Mouse (Mus musculus): ENCODE results near the gene Rrbp1. TPM values are rescaled to one million over a fixed set of nuclear protein-coding genes. Genes with fewer than 3 reads are reported as not detected.

Gene Rrbp1
- 41.0 and 48.7 TPM in 2 replicates for polyA plus RNA-seq (2016; fragmentation: Nextera tagmentation; extraction: Ambion mirVana)

DNA sequence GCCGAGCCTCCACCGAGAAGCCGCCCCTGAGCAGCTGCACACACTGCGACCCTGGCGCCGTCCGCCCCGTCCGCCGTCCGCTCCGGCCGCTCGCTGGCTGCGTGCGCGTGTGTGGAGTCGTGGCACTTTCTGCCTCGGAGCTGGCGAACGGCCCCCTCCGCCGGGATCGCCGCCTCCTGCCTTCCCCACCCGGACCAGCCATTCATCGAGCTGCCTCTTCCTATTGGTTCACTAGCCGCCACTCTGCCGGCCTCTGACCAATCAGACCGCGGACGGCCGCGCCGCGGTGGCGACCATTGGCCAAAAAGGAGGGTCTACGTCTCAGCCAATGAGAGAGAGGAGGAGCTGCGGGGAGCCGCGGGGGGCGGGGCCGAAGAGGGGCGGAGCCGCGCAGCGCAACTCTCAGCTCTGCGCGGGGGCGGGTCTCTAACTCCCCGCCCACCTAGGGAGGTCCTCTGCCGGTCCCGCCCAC is at the start of gene Rrbp1:
Gene Rrbp1 (minus strand): TSS at position 184 of the 472 bp plus-strand sequence.
- peak; percentile 99 for ATAC-seq (ENCODE audit: low FRiP score, low read depth)
- Histone ChIP-seq H3K4me2 (replicated peaks) (peak within 1 kb of the TSS; percentile 68), H3K36me3 (no peaks in the 10 kb centered on the region), H3K9ac (replicated peaks) (peak within 1 kb of the TSS; percentile 81), H3K27me3 (no peaks in the 10 kb centered on the region), H3K4me1 (peaks cover 10% of the 10 kb centered on the region), H3K27ac (replicated peaks) (peak within 1 kb of the TSS; percentile 85), H3K9me3 (no peaks in the 10 kb centered on the region), H3K4me3 (peak within 1 kb of the TSS; percentile 95)
- WGBS = under 1% methylated on average over 52 of the region's 53 CpGs

DNA sequence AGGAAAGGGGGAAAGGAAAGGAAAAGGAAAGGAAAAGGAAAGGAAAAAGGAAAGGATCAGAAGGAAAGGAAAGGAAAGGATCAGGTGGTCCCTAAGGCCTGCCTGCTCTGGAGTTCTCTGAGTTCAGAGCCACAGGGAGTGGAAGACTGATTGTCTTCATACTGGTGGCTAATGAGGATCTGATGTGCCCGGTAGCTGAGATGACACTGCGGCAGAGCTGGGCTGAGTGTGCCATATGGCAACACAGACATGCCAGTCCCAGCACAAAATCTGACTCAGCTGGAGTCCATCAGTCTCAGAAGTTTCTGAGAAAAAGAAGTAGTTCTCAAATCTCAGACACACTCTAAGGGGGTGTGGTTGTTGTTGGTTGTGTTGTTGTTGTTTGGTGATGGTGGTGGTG is 46.7 kb upstream of the Rrbp1 start:
- WGBS = 79% methylated on average over 2 of the region's 2 CpGs
- no peaks in the 10 kb centered on the region for H3K36me3 ChIP-seq
- ATAC-seq (ENCODE audit: low FRiP score, low read depth) = no peak
- H3K4me2 ChIP-seq (replicated peaks) = no peak overlapping the region
- H3K27ac ChIP-seq (replicated peaks) = no peak overlapping the region
- H3K9ac ChIP-seq (replicated peaks) = no peak overlapping the region
- H3K4me3 ChIP-seq = no peak overlapping the region
- no peaks in the 10 kb centered on the region for H3K27me3 ChIP-seq
- no peaks in the 10 kb centered on the region for H3K9me3 ChIP-seq
- H3K4me1 ChIP-seq = no peaks in the 10 kb centered on the region

DNA sequence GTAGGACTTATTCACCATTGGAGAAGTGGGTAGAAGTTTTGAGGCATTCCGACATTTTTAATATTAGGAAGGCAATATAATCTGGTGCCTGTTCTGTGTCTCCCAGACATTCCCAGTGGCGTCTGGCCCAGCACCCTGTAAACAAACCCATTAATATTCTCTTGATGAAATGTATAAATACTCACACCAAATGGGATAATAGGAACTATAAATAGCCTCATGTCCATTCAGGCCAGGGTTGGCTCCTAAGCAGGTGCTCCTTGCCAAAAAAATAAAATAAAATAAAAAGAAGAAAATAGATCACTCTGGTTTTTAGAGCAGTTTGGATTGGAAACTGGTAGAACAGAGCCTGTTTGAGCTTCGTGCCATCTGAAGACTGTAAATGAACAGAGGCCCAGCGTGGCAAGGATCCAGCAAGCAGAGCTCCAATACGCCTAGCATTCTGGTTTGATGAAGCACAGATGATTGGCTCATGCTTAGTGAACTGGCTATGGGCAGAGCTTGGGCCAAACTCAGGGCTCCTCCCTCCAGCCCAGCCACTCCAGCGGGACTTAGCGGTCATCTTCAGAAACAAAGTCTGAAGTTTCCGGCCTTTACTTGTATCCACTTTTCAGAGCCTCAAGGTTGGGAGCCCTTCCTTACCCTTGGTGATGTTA is 41.5 kb upstream of the Rrbp1 start:
- Histone ChIP-seq H3K9ac (replicated peaks) (no peak overlapping the region), H3K36me3 (no peaks in the 10 kb centered on the region), H3K4me3 (no peak overlapping the region), H3K4me2 (replicated peaks) (no peak overlapping the region), H3K9me3 (no peaks in the 10 kb centered on the region), H3K27ac (replicated peaks) (no peak overlapping the region), H3K27me3 (no peaks in the 10 kb centered on the region), H3K4me1 (no peaks in the 10 kb centered on the region)
- WGBS = 90% methylated on average over 8 of the region's 8 CpGs
- no peak for ATAC-seq (ENCODE audit: low FRiP score, low read depth)

DNA sequence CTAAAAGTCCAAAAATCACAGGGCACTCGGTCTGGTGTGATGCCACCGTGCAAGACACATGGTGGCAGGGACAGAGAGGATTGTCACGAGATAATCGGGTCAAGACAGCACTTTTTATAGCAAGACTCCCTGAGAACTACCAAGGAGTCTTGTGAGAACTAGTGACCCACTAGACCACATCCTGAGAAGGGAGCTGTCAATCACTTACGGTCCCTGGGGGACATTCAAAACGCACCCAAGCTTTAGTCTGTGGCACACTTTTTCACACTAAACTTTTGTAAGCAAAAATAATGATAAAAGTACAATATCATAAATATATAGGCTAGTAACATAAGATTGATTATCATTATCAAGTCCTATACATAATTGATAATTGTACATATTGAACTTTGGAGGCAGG is 39.8 kb upstream of the Rrbp1 start:
- Histone ChIP-seq H3K9me3 (no peaks in the 10 kb centered on the region), H3K4me2 (replicated peaks) (no peak overlapping the region), H3K27me3 (no peaks in the 10 kb centered on the region), H3K4me3 (no peak overlapping the region), H3K27ac (replicated peaks) (no peak overlapping the region), H3K9ac (replicated peaks) (no peak overlapping the region), H3K4me1 (no peaks in the 10 kb centered on the region), H3K36me3 (no peaks in the 10 kb centered on the region)
- 93% methylated on average over 6 of the region's 6 CpGs for WGBS
- ATAC-seq (ENCODE audit: low FRiP score, low read depth) = no peak

DNA sequence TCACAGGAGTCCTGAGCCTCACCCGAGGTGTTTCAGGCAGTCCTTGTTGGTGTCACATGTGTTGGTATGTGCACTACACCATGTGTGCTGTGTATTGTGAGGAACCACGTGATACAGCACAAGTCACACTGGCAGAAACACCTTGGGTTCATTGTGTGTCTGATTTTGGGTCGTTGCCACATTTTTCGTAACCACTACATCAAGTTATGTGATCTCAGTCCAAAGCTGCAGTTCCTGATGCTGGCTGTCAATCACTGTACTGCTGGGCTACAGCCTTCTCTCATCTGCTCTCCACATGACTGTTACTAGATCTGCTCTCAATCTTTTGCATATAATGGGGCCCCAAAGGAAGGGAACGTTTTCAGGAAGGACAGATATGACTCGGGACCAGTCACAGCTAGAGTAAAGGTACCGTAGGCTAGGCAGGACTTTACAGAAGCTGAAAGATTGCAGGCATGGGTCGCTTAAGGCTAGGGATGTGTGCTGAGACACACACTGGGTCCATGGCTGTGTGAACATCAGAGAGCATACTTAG is 39.1 kb upstream of the Rrbp1 start:
- Histone ChIP-seq H3K36me3 (no peaks in the 10 kb centered on the region), H3K4me2 (replicated peaks) (no peak overlapping the region), H3K9ac (replicated peaks) (no peak overlapping the region), H3K27me3 (no peaks in the 10 kb centered on the region), H3K27ac (replicated peaks) (no peak overlapping the region), H3K4me3 (no peak overlapping the region), H3K4me1 (no peaks in the 10 kb centered on the region), H3K9me3 (no peaks in the 10 kb centered on the region)
- WGBS = 85% methylated on average over 8 of the region's 8 CpGs
- no peak for ATAC-seq (ENCODE audit: low FRiP score, low read depth)

DNA sequence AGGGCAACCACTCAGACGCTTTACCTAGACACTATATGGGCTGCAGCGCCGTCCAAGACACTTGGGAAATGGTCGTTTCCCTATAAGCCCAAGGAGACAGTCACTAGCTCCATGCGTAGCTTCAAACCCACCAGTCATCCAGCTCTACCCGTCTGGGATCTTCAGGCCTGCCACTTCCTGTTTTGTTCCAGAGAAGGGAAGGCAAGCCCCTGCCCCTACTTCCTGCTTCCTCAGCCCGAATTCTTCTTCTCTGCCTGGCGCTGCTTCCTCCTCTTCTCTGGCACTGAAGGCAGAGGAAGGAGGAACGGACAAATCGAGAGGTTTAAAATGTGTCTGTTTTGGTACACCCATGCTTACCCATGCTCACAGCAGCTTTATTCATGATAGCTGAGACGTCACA is 35.9 kb upstream of the Rrbp1 start:
- 80% methylated on average over 11 of the region's 11 CpGs for WGBS
- H3K9ac ChIP-seq (replicated peaks) = no peak overlapping the region
- no peak overlapping the region for H3K4me2 ChIP-seq (replicated peaks)
- H3K27me3 ChIP-seq = no peaks in the 10 kb centered on the region
- no peaks in the 10 kb centered on the region for H3K4me1 ChIP-seq
- ATAC-seq (ENCODE audit: low FRiP score, low read depth) = no peak
- no peaks in the 10 kb centered on the region for H3K36me3 ChIP-seq
- H3K27ac ChIP-seq (replicated peaks) = no peak overlapping the region
- peaks cover 16% of the 10 kb centered on the region; the same call in 1 of the 2 replicates for H3K9me3 ChIP-seq
- no peak overlapping the region for H3K4me3 ChIP-seq

DNA sequence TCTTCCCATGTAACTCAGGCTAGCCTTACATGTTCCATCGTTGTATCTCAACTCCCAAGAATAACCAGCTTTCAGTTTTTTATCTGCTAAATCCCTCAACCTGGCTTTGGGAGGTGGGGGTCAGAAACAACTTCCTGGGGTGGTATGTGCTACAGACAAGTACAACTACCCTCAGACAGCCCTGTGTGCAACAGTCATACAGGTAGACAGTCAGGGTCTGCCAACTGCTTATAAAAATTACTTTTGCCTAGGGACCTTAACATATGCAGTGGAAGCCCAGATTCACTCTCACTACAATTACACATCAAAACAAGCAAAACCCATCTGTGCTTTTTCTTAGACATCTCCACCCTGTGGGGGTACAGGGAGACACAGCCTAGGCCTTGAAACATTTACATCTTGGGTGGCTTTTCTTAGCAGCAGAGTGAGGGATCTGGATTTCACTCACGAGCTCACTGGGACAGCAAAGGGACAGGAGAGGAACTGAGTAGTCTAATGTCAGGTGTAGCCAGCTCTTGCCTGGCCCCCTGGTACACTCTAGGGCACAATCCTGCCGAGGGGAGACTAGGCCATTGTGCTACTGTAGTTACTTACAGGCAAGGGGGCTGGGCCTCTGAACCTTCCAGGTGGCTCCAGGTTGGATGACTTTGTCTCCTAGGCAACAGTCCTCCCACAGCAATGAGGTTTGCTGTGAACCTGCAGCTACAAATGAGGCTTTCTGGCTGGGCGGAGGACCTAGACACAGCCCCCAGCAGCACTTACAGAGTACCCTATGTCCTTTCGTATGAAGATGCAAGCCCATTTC is 34.9 kb upstream of the Rrbp1 start:
- H3K36me3 ChIP-seq = no peaks in the 10 kb centered on the region
- no peak for ATAC-seq (ENCODE audit: low FRiP score, low read depth)
- H3K4me2 ChIP-seq (replicated peaks) = no peak overlapping the region
- H3K4me3 ChIP-seq = no peak overlapping the region
- H3K9me3 ChIP-seq = peaks cover 19% of the 10 kb centered on the region; the same call in 1 of the 2 replicates
- H3K27me3 ChIP-seq = no peaks in the 10 kb centered on the region
- H3K4me1 ChIP-seq = no peaks in the 10 kb centered on the region
- H3K27ac ChIP-seq (replicated peaks) = no peak overlapping the region
- 67% methylated on average over 5 of the region's 5 CpGs for WGBS
- H3K9ac ChIP-seq (replicated peaks) = no peak overlapping the region

DNA sequence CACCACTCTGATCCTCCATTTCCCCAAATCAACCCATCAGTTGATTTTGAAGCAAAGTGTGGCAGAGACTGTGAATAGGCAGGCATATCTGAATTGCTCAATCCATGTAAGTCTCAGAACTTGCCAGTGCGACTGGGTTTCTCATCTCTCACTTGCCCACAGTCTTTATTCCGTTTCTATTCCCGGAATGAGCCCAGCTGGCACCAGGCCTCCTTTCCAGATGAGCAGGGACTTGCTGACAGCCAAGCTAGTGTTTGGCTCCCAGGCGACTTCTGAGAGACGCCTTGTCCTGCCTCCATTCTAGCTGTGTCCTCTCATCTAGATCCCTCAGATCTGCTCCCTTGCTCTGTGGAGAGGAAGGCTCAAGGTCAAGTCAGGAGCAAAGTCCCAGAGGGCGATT is 33.7 kb upstream of the Rrbp1 start:
- no peak overlapping the region for H3K27ac ChIP-seq (replicated peaks)
- no peaks in the 10 kb centered on the region for H3K27me3 ChIP-seq
- no peak overlapping the region for H3K4me3 ChIP-seq
- H3K36me3 ChIP-seq = no peaks in the 10 kb centered on the region
- H3K9ac ChIP-seq (replicated peaks) = no peak overlapping the region
- no peak for ATAC-seq (ENCODE audit: low FRiP score, low read depth)
- H3K4me1 ChIP-seq = no peaks in the 10 kb centered on the region
- no peak overlapping the region for H3K4me2 ChIP-seq (replicated peaks)
- peaks cover 19% of the 10 kb centered on the region; the same call in 1 of the 2 replicates for H3K9me3 ChIP-seq
- 86% methylated on average over 6 of the region's 6 CpGs for WGBS

DNA sequence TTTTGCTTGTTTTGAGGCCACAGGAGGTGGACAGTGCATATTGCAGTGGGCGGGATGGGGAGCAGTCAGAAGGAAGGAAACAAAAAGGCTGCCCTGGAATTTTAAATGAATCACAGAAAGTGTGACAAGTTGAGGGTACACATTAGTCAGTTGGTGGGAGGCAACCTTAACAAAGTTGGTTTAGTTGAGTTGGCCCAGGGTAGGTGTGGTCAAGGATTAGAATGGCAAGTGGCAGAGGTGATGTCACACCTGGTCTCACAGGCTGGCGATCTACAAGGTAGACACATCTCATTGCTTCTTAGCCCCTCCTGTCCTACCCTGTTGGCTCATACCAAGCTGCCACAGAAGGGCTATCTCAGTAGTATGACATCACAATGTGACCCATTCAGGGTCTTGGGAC is 21.6 kb upstream of the Rrbp1 start, which contains the start of gene Banf2:
Gene Banf2 (plus strand): TSS at position 396 of the 400 bp plus-strand sequence.
- WGBS = 84% methylated on average over 2 of the region's 2 CpGs
- Histone ChIP-seq H3K27me3 (no peaks in the 10 kb centered on the region), H3K4me2 (replicated peaks) (no peak within 1 kb of the TSS), H3K4me1 (no peaks in the 10 kb centered on the region), H3K9ac (replicated peaks) (no peak within 1 kb of the TSS), H3K36me3 (no peaks in the 10 kb centered on the region), H3K4me3 (no peak within 1 kb of the TSS), H3K27ac (replicated peaks) (no peak within 1 kb of the TSS), H3K9me3 (no peaks in the 10 kb centered on the region)
- ATAC-seq (ENCODE audit: low FRiP score, low read depth) = no peak

DNA sequence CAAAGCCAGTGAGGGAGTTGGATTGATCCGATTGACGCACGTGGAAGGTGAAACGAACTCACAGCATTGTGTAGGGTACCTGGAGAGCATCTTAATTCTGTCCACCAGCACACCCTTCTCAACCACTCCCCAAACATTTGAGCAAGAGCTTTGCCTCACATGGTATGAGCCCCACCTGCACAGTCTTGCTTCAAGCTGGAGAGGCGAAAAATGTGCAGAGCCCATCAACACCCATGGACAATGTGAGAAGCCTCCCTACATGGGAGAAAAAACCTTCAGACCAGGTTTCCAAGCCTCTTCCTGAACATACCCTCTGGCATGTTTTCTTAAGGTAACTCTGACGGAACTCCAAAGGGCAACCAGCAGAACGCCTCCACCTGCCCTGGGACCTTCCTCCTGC is 19.7 kb upstream of the Rrbp1 start:
- Histone ChIP-seq H3K4me2 (replicated peaks) (no peak overlapping the region), H3K4me1 (no peaks in the 10 kb centered on the region), H3K36me3 (no peaks in the 10 kb centered on the region), H3K27me3 (no peaks in the 10 kb centered on the region), H3K27ac (replicated peaks) (no peak overlapping the region), H3K9ac (replicated peaks) (no peak overlapping the region), H3K9me3 (no peaks in the 10 kb centered on the region), H3K4me3 (no peak overlapping the region)
- WGBS = 90% methylated on average over 7 of the region's 7 CpGs
- ATAC-seq (ENCODE audit: low FRiP score, low read depth) = no peak

DNA sequence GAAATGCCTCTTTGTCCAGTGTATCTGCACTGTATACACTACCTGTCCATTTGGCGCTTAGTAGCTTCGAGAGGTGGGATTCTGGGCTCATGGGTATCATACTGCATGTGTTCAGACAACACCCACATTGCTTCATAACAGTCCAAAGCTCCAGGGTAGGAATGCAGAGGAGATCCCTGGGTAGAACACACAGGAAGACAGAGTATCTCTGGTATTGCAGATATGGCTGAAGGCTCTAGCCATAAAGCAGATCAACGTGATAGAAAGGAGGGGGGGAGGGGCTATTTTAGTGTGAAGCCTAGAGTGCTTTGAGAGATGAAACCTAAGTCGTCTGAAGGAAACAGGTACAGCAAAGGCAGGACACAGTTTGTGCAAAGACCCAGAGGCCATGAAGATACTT is 15.4 kb upstream of the Rrbp1 start:
- Histone ChIP-seq H3K27ac (replicated peaks) (no peak overlapping the region), H3K4me1 (no peaks in the 10 kb centered on the region), H3K9ac (replicated peaks) (no peak overlapping the region), H3K4me2 (replicated peaks) (no peak overlapping the region), H3K9me3 (no peaks in the 10 kb centered on the region), H3K4me3 (no peak overlapping the region), H3K27me3 (no peaks in the 10 kb centered on the region), H3K36me3 (no peaks in the 10 kb centered on the region)
- no peak for ATAC-seq (ENCODE audit: low FRiP score, low read depth)
- 83% methylated on average over 4 of the region's 4 CpGs for WGBS

DNA sequence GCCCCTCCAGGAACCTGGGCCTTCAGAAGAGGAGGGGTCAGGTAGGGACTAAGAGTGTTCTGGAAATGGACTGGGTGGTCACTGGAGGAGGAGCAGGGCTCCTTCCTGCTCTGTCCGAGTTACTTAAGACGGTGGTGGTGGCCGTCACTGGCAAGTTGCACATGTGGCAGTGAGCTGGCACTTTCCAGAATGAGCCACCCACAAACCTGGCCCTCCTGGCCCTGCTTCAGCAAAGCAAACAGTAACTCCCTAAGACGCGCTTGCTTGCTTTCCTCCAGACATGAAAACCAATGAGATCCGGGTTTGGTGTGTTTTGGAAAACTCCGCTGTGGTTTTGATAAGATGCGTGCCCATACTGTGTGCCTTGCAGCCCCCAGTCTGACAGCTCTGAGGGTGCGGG is 14.3 kb upstream of the Rrbp1 start:
- WGBS = 89% methylated on average over 9 of the region's 9 CpGs
- Histone ChIP-seq H3K27ac (replicated peaks) (no peak overlapping the region), H3K36me3 (no peaks in the 10 kb centered on the region), H3K4me3 (no peak overlapping the region), H3K27me3 (no peaks in the 10 kb centered on the region), H3K4me2 (replicated peaks) (no peak overlapping the region), H3K9ac (replicated peaks) (no peak overlapping the region), H3K9me3 (no peaks in the 10 kb centered on the region), H3K4me1 (no peaks in the 10 kb centered on the region)
- ATAC-seq (ENCODE audit: low FRiP score, low read depth) = no peak

All from midbrain, embryonic 12.5 days (tissue).